8 mouse cellular contexts compared by ENCODE assay signal in genomic region chr9:42898091-42898591, GRCm38 (mm10). TPM values are rescaled to one million over a fixed set of nuclear protein-coding genes. Genes with fewer than 3 reads are reported as not detected.
DNase-seq lines count a peak whose midpoint lies in the region; ATAC-seq and TF ChIP-seq lines count a peak whose summit lies in the region.

No protein-coding gene starts in this region.

- 20% methylated on average over 11 of the region's 11 CpGs for WGBS in kidney, postnatal 0 days
- WGBS in forebrain, embryonic 16.5 days, result under 1% methylated on average over 11 of the region's 11 CpGs
- 6% methylated on average over 11 of the region's 11 CpGs for WGBS in liver, embryonic 15.5 days (ENCODE audit: insufficient replicate concordance)

- H3K4me3 ChIP-seq in kidney, postnatal 0 days (replicated peaks; ENCODE audit: low read depth, low read length), result peak overlapping the region; percentile 47
- H3K4me3 ChIP-seq in forebrain, embryonic 16.5 days (replicated peaks; ENCODE audit: low read length), result peak overlapping the region; percentile 52
- H3K4me3 ChIP-seq in liver, embryonic 15.5 days (replicated peaks), result peak overlapping the region; percentile 36; the same call in 1 of the 2 replicates

- no peaks in the 10 kb centered on the region for H3K36me3 ChIP-seq in kidney, postnatal 0 days (ENCODE audit: insufficient read depth, low read length)
- H3K36me3 ChIP-seq in forebrain, embryonic 16.5 days (ENCODE audit: control insufficient read depth, insufficient read depth), result no peaks in the 10 kb centered on the region
- no peaks in the 10 kb centered on the region for H3K36me3 ChIP-seq in liver, embryonic 15.5 days (replicated peaks)

- no peak for TF ChIP-seq CTCF in kidney, postnatal 0 days (IDR thresholded peaks at IDR 0.05; ENCODE audit: low read depth)

- ATAC-seq in kidney, postnatal 0 days (replicated peaks; ENCODE audit: low FRiP score, low read depth), result 0 out of 2 replicates have a peak, but pooled peaks have one; percentile 12
- ATAC-seq in forebrain, embryonic 16.5 days, result peak; percentile 32
- no peak for ATAC-seq in liver, embryonic 15.5 days (ENCODE audit: insufficient read depth)

- peak overlapping the region; percentile 91 for H3K4me2 ChIP-seq in kidney, postnatal 0 days (ENCODE audit: low read length)
- peak overlapping the region; percentile 90 for H3K4me2 ChIP-seq in forebrain, embryonic 16.5 days (ENCODE audit: low read length)
- H3K4me2 ChIP-seq in liver, embryonic 15.5 days, result peak overlapping the region; percentile 62

- no peak for DNase-seq in kidney, postnatal 0 days (ENCODE audit: low spot score)
- DNase-seq in kidney, postnatal 36 days, result no peak
- peak; percentile 24 for DNase-seq in cerebellum, adult 9-11 months
- DNase-seq in urinary bladder, postnatal 36 days (ENCODE audit: low spot score in 2 of 2), result no peak
- no peak for DNase-seq in urinary bladder, adult 2 months (ENCODE audit: low spot score)
- DNase-seq in frontal cortex, postnatal 14 days (ENCODE audit: low spot score in 2 of 2), result no peak

- peaks cover 13% of the 10 kb centered on the region; the same call in 1 of the 2 replicates for H3K4me1 ChIP-seq in kidney, postnatal 0 days (replicated peaks; ENCODE audit: insufficient read depth, low read length)
- peaks cover 19% of the 10 kb centered on the region for H3K4me1 ChIP-seq in forebrain, embryonic 16.5 days (replicated peaks; ENCODE audit: control insufficient read depth, insufficient read depth, low read length)
- no peaks in the 10 kb centered on the region; the same call in 1 of the 2 replicates for H3K4me1 ChIP-seq in liver, embryonic 15.5 days (replicated peaks)

- no peak overlapping the region for H3K27ac ChIP-seq in kidney, postnatal 0 days
- H3K27ac ChIP-seq in forebrain, embryonic 16.5 days (ENCODE audit: low read length), result no peak overlapping the region
- H3K27ac ChIP-seq in liver, embryonic 15.5 days (replicated peaks), result no peak overlapping the region

- no peaks in the 10 kb centered on the region for H3K9me3 ChIP-seq in kidney, postnatal 0 days (replicated peaks; ENCODE audit: low read length)
- no peaks in the 10 kb centered on the region for H3K9me3 ChIP-seq in forebrain, embryonic 16.5 days (ENCODE audit: control insufficient read depth, low read length)
- H3K9me3 ChIP-seq in liver, embryonic 15.5 days (replicated peaks), result no peaks in the 10 kb centered on the region

- 0 out of 2 replicates have a peak overlapping the region, but pooled peaks have one; percentile 41 for H3K9ac ChIP-seq in kidney, postnatal 0 days (ENCODE audit: low read depth, low read length)
- no peak overlapping the region; the same call in 1 of the 2 replicates for H3K9ac ChIP-seq in forebrain, embryonic 16.5 days (replicated peaks; ENCODE audit: low read depth, low read length)
- H3K9ac ChIP-seq in liver, embryonic 15.5 days, result no peak overlapping the region

- H3K27me3 ChIP-seq in kidney, postnatal 0 days (ENCODE audit: insufficient read depth, low read length), result no peaks in the 10 kb centered on the region
- peaks cover 4% of the 10 kb centered on the region; the same call in 1 of the 2 replicates for H3K27me3 ChIP-seq in forebrain, embryonic 16.5 days (replicated peaks; ENCODE audit: control insufficient read depth, insufficient read depth, low read length)
- H3K27me3 ChIP-seq in liver, embryonic 15.5 days, result peaks cover 44% of the 10 kb centered on the region

RNA-seq across cellular contexts. Expression of gene Grik4, which starts 46.2 kb away (rescaled TPM):
- 2.0 and 2.3 TPM in 2 replicates for polyA plus RNA-seq in kidney, postnatal 0 days (2015; fragmentation: Nextera tagmentation; extraction: Ambion mirVana)
- polyA plus RNA-seq in forebrain, embryonic 16.5 days (2015; fragmentation: Nextera tagmentation; extraction: Ambion mirVana), result 3.0 and 4.8 TPM in 2 replicates
- 0.41 TPM in 2 replicates for polyA plus RNA-seq in liver, embryonic 15.5 days (2015; fragmentation: Nextera tagmentation; extraction: Ambion mirVana)
- polyA plus RNA-seq in urinary bladder, adult 2 months (2012; rRNA removed), result 0.25 and 0.41 TPM in 2 replicates
